Mouse (Mus musculus): ENCODE measurements around the gene Icam1.

Icam1 gene

DNA sequence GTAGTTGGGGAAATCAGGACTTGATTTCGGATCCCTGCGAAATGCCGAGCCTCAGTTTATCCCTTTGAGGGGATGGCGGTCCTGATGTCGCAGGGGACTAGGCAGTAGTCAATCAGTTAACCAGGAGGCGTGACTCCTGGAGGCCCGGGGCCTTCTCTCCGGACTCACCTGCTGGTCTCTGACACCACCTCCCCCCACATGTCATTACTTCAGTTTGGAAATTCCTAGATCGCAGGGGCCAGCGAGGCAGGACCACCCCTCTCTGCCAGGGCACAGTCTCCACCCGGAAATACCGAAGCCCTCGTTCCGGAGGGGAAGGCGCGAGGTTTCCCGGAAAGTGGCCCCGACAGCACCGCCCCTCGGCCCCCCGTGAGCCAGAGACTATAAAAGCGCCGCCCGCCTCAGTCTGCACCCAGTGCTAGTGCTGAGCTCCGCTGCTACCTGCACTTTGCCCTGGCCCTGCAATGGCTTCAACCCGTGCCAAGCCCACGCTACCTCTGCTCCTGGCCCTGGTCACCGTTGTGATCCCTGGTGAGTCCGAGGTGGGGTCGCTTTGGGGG is at the start of gene Icam1:
Gene Icam1, plus strand, starts transcription at position 415 of the 560 bp plus-strand sequence.
- peak in 1 of 2 experiments; percentile 26 for DNase-seq (ENCODE audit: low spot score in 2 of 2)

GRCm38 (mm10) chr9:20966008-20966407 is 49.8 kb upstream of the Icam1 start:
- no peak for DNase-seq (ENCODE audit: low spot score in 2 of 2)

DNA sequence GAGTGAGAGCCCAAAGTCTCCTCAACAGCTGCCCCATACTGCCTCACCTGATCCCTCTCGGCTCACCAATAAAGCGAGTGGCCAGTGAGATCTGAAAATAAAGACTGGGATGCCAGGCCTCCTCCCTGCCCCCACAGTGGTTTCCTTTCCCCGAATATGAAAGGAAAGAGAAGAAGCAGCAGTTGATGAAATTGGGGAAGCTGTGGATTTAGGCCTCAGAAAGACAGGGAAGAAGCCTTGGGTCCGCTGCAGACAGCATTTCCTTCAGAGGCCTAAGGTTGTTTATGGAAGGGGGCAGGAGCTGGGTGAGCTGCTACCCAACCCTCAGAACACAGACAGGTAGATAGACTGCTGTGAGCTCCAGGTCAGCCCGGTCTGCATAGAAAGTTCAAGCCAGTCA is 49.0 kb upstream of the Icam1 start:
- no peak for DNase-seq (ENCODE audit: low spot score in 2 of 2)

- DNase-seq (ENCODE audit: low spot score in 2 of 2): no peak
Observed at GRCm38 (mm10) chr9:20971751-20972140, 44.0 kb upstream of the Icam1 start.

- DNase-seq (ENCODE audit: low spot score in 2 of 2): peak; percentile 37 to 76
Observed at GRCm38 (mm10) chr9:20972141-20972992, 43.4 kb upstream of the Icam1 start.

- no peak for DNase-seq (ENCODE audit: low spot score in 2 of 2)
Observed at GRCm38 (mm10) chr9:20973001-20973681, 42.6 kb upstream of the Icam1 start.

GRCm38 (mm10) chr9:20973682-20974075 is 42.1 kb upstream of the Icam1 start:
- no peak for DNase-seq (ENCODE audit: low spot score in 2 of 2)

GRCm38 (mm10) chr9:20975431-20976215 is 40.2 kb upstream of the Icam1 start:
- DNase-seq (ENCODE audit: low spot score in 2 of 2): peak in 1 of 2 experiments; percentile 16

DNA sequence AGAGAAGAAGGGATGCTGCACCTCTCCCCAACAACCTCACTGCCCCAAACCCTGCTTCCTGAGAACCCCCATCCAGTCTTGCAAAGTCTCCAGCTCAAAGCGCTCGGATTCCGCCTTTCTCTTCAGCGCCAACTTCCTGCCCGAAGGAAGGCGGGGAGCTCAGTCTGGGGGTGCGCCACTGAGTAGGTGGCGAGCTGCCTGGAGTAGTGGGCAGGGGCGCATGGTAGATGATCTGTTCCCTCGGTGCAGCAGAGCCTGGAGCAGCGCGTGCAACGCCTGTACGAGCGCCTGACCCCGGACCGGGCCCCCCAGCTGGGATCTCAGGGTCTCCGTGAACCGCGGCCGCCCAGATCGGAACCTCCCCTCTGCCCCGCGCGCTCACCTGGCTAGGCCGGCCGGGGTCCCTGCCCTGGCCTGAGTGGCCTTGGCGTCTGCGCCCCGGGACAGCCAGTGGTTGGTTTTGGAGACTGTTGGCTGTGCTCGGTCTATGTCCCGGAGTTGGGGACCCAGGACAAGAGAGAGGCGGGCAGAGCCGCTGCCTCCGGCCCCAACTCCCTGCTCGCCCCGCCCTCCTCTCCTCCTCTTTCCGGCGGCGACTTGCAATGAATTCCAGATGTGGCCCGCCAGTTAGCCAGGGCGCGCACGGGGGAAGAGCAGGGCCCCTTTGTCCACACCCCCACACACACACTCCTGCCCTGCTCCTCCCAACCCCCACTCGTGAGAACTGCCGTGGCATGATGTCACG is 39.4 kb upstream of the Icam1 start, which contains the start of gene S1pr2:
Gene S1pr2, minus strand, starts transcription at position 566 of the 745 bp plus-strand sequence.
- peak in 1 of 2 experiments; percentile 47 for DNase-seq (ENCODE audit: low spot score in 2 of 2)

GRCm38 (mm10) chr9:20976961-20977689 is 38.7 kb upstream of the Icam1 start:
- DNase-seq (ENCODE audit: low spot score in 2 of 2): no peak

- no peak for DNase-seq (ENCODE audit: low spot score in 2 of 2)
Observed at GRCm38 (mm10) chr9:20978409-20979095, 37.2 kb upstream of the Icam1 start.

GRCm38 (mm10) chr9:20979181-20979580 is 36.6 kb upstream of the Icam1 start:
- no peak for DNase-seq (ENCODE audit: low spot score in 2 of 2)

- no peak for DNase-seq (ENCODE audit: low spot score in 2 of 2)
Observed at GRCm38 (mm10) chr9:20979769-20980168, 36.0 kb upstream of the Icam1 start.

GRCm38 (mm10) chr9:20982171-20982570 is 33.6 kb upstream of the Icam1 start:
- no peak for DNase-seq (ENCODE audit: low spot score in 2 of 2)

DNA sequence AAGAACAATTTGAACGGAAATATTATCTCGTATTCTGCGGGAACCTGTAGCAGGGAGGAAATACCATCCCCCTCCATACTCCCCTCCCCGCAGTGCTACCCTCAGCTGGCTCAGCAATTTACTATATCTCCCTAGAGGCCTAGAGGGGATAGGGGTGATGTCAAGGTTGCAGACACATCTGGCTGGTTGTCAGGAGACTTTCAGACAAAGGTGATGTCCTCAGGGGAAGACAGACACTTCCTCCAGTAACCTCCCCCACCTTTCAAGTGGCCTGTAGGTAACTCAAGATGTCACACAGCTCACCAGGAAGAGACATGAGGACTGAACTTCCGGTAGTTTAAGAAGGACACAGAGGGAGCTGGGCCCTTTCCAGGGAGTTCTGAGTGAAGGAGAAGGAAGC is 32.6 kb upstream of the Icam1 start:
- DNase-seq (ENCODE audit: low spot score in 2 of 2): no peak

DNA sequence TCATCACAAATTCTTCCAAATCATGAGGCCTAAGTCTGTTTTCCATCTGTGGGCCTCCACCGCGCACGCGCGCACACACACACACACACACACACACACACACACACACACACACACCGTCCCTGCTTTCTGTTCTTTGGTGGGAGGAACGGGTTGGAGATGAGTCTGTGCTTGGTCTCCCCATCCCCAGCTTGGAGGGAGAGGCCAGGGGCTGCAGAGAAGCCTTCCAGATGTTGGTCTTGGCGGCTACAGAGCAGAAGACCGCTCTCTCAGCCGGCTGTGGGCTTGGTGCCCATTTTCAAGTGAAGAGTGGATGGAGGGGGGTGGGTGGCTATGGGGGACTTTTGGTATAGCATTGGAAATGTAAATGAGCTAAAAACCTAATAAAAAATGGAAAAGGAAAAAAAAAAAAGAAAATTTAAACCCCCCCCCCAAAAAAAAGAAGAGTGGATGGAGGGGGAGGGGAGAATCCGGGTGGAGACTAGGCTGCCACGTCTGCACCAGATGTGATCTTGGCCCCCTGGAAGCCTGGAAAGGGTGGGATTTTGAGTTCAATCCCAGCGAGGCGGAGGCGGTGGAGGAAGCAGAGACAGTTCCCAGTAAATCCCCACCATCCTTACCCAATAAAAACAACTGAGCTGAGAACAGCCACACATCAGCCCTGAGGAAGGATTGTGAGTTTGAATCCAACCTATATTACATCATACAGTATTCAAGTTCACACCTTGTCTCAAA is 28.7 kb upstream of the Icam1 start:
- no peak for DNase-seq (ENCODE audit: low spot score in 2 of 2)

- no peak for DNase-seq (ENCODE audit: low spot score in 2 of 2)
Observed at GRCm38 (mm10) chr9:20987953-20988352, 27.8 kb upstream of the Icam1 start.

- DNase-seq (ENCODE audit: low spot score in 2 of 2): no peak
Observed at GRCm38 (mm10) chr9:20990861-20991260, 24.9 kb upstream of the Icam1 start.

DNA sequence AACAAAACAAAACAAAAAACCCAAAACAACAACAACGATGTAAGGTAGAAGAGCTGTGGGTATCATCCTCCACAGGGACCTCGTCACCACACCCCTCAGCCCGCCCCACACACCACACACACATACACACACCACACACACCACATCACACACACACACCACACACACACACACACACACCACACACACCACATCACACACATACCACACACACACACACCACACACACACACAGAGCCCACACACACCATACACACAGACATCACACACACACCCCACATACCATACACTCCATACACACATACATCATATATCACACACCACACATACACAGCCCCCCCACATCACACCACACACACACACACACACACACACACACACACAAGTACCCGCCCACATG is 24.2 kb upstream of the Icam1 start:
- no peak for DNase-seq (ENCODE audit: low spot score in 2 of 2)
